Mouse (Mus musculus): ENCODE measurements at regions not wholly inside any gene's neighbourhood (a gene's known extent, or its start where the extent isn't known, plus 50 kb on each side); places are given as distances from the start of the nearest gene placed in this dataset.

GRCm38 (mm10) chr17:70920181-70920580 lies 66.8 kb upstream of the Tgif1 start:
- TF ChIP-seq POLR2A (IDR thresholded peaks at IDR 0.05; ENCODE audit: low read depth, low read length) (no peak), CTCF (IDR thresholded peaks at IDR 0.05; ENCODE audit: borderline replicate concordance, insufficient read depth, low read length) (no peak)

Measured in embryonic fibroblast, embryonic 13.5 days (primary cell).